Mouse (Mus musculus): Measurements from ENCODE around the gene A130010J15Rik.

The A130010J15Rik gene

DNA sequence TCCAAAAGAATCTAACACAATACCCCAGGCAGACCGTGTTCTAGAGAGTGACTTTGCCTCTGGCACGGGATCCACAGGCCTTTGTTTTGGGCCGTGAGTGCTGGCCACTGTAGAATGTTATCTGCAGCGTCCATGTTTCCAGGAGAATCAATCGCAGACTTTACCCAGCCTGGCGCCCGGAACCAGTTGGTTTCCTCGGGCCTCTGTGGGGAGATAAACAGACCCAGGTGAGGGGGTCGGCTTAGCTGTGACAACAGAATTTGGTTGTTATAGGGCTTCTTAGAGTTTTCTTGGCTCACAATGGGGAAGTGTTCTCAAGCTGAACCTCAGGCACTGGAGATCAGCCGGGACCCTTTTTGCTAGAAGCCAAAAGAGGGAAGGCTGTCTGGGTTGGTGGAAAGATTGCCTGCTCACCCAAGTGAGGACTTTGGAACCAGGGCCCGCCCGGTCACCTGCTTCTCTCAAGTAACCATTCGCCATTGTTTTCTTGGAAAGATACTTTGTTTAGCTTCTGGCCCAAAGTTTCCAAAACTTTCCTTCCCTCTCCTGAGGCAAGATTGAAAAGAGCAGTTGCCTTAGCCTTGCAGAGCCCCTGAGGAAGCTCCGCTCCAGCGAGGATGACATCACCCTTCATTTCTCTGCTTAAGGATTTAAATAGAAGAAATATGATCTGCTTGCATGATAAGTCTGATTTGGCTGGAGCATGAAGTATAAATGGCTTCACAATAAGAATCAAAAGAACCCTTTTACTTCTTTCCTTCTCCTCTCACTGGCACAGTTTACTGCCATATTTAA, 11.3 kb upstream of the A130010J15Rik start:
- DNase-seq (ENCODE audit: low read depth, low spot score), result no peak

- DNase-seq (ENCODE audit: low read depth, low spot score), result no peak
Observed at GRCm38 (mm10) chr1:193157111-193157492, 10.7 kb upstream of the A130010J15Rik start.

DNA sequence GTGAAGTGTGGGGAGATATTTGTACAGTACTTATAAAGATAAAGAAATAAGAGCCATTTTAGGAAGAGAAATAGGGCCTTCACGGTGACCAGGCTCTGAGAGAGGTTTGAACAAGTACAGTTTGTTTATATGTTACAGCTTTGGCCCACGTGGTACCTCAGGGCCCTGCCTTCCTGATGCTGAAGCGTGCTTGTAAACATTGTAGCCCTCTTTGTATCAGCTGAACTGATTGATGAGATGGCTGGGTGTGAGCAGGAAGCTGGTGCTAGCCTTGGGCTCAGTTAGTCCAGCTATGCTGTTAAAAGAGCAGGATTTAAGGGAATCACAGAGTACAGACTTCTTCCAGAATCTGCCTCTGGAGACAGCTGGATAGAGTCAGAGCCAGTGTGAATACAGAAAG, 8.7 kb upstream of the A130010J15Rik start:
- DNase-seq (ENCODE audit: low read depth, low spot score), result no peak

GRCm38 (mm10) chr1:193159613-193160012, 8.2 kb upstream of the A130010J15Rik start:
- DNase-seq (ENCODE audit: low read depth, low spot score), result no peak

GRCm38 (mm10) chr1:193160317-193161032, 7.4 kb upstream of the A130010J15Rik start:
- DNase-seq (ENCODE audit: low read depth, low spot score), result no peak

DNA sequence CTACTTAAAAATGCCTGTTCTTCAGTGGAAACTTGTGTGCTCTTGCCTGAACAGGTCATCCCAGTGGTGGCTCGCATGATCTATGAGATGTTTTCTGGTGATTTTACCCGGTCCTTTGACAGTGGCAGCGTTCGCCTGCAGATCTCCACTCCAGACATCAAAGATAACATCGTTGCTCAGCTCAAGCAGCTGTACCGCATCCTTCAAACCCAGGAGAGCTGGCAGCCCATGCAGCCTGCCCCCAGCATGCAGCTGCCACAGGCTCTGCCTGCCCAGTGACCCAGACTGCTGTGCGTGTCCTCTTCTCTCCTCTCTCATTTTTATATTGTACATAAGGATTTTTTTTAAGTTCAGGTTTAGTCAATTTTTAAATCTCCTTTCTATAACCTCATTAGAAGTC, 1.4 kb downstream of the A130010J15Rik start:
- DNase-seq (ENCODE audit: low read depth, low spot score), result no peak

GRCm38 (mm10) chr1:193169856-193170255, 2.0 kb downstream of the A130010J15Rik start:
- DNase-seq (ENCODE audit: low read depth, low spot score), result peak; percentile 35

DNA sequence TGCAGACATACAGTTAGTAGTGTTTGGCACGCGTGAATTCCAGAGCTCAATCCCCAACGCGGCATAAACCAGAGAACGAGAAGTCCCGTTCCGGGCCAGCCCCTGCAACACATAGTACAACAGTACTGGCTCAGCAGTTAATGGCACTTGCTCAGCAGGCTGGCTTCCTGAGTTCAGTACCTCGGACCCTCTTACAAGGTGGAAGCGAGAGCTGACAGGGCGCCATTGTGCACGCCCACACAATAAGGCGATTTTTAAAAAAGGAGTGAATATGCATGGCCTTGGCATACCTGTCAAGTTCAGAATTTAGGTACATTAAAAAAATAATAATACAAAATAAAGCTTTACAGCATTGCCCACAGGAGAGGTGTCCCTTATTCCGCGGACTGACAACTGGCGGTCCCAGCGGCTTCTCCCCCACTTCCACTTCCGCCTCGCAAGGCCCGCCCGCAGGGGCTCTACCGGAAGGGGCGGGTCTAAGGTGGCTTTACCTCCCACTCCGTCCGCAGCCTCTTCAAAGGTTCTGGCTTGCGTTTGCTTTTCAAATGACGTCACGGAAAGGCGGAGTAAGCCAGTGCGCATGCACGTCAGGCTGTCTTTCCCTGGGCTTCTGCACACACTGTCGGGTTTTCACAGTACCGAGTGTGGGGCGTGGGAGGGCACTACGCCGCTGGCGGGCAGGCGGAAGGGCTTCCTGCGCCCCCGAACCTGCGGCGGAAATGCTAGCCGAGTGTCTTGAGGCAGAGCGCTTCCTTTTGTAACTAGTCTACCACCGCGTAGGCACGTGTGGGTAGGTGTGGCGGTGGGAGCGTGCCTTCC, 5.4 kb downstream of the A130010J15Rik start:
- peak; percentile 99 for DNase-seq (ENCODE audit: low read depth, low spot score)

DNA sequence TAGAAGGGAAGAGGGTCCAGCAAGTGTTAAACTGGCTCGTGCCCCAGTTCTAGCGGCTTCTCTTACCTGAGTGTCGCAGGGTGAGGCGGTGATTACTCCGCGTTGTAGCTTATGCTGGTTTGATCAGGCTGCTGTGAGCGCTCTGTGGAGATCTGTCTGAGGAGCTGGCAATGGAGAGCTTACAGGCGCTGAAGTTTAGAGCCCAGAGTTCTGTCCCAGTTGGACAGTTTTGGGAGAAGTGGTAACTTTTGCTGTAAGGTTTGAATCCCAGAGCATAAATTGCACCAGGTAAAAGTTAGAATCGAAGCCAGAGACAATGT, 5.9 kb downstream of the A130010J15Rik start:
- no peak for DNase-seq (ENCODE audit: low read depth, low spot score)

DNA sequence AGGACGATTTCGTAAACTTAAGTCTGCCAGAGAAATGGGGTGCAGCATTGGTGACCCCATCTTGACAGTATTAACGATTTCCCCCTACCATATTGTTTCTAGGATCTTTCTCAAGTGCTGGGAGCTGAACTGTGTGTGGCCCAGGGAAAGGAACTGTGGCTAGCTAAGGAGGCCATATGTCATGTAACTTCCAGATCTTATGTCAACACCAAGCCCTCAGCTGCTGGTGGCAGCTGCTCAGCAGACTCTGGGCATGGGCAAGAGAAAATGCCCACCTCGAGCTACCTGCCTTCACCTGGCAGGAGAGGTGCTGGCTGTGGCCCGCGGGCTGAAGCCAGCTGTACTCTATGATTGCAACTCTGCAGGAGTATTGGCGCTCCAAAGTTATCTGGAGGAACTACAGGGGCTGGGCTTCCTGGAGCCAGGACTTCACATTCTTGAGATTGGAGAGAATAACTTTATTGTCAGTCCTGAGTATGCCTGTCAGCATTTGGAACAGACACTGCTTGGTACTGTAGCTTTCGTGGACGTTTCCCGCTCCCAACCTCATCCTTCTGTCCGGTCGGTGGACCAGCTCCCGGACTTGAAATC, 6.4 kb downstream of the A130010J15Rik start:
- DNase-seq (ENCODE audit: low read depth, low spot score), result no peak

DNA sequence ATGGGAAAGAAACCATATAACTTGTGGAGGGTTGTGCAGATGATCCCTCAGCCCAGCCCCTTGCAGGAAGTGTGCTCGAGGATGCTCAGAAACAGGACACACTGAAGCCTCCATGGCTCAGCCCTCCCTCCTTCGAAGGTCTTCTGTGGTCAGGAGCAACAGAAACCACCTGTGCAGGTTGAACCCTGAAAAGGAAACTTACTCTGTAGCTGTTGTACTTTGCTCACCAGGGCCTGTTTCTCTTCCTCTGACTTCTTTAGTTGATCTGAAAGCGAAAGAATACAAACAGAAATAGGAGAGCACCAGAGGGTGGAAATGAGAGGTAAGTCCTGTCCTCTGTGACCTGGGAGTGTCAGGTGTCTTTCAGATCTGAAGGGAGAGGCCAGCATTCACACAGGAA, 13.3 kb downstream of the A130010J15Rik start:
- no peak for DNase-seq (ENCODE audit: low read depth, low spot score)

DNA sequence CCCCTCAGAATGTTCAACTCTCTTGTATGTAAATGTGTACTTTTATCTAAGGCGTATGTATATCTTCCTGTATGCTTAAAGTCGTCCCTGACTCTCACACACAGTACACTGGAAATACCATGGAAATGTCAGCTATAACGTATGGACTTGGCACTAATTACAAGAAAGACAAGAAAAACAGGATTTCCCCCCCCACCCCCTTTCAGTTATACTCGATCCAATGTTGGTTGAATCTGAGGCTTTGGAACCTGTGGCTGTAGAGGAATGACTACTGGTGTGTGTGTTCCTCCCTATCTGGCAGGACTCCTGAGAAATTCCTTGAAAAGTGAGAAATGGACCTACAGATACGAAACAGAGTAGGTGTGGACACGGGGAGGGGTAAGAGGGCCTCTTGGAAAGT, 20.4 kb downstream of the A130010J15Rik start:
- no peak for DNase-seq (ENCODE audit: low read depth, low spot score)

DNA sequence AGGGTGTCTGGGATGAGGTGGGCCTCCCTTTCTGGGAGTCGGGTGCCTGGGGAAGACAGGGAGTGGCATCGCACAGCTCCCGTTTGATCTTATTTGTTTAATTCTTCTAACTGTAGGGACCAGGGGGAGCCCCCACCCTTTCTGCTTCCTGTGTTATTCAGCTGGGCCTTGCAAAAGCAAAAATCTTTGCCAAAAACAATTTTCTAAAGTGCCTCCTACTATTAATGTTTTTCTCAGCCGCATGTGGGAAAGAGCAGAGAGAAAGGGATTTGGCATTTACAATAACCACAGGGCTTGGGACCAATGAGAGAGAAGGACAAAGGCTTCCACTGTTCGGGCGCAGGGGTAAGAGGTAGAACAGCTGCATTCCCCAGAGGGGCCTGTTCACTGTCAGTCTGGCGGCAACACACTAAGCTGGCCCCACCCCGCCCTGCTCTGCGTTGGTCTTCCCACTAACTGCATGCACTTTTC, 21.3 kb downstream of the A130010J15Rik start:
- DNase-seq (ENCODE audit: low read depth, low spot score), result peak; percentile 35

DNA sequence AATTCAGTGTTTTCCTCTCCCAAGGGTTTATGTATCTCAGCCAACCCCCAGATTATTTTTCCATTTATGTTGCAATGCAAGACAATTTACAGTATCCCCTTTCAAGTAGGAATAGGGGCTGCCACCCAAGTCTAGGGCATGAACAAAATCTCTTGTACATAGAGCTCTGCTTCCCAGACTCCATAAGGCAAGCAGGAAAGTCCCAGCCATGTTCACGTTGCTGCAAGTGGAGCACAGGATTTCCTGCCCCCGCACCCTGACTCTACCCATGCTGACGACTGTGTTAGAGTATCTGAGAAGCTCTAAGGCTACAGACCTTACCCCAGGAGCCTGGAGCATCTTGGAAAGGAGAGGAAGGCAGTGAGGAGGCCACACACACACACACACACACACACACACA, 21.9 kb downstream of the A130010J15Rik start:
- DNase-seq (ENCODE audit: low read depth, low spot score), result no peak

DNA sequence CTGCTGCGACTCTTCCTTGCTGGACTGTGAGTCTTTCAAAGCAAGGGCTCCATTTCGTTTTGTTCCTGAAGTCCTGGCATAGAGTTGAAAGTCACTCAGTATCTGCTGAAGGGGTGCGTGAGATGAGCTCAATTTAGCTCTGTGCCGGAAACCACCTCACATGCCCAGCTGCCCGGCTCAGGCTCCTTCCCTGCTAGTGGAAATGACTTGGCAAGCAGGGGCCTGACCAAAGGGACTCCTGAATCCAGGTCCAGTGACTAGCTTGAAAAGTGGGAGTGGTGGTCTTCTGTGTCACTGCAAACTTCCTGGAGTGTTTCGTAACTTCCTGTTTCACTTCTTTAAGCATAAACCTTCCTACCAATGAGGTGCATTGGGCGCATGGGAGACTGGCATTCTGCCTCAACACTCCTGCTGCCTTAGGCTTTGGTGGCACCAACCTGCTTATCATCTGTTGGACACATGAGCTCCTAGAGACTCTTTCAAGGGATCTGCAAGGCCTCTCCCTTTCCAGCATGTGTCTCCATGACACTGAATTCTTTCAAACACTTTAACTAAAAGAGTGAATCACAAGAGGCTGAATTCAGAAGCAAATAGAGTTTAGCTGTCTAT, 23.9 kb downstream of the A130010J15Rik start:
- no peak for DNase-seq (ENCODE audit: low read depth, low spot score)

GRCm38 (mm10) chr1:193194416-193195140, 26.7 kb downstream of the A130010J15Rik start:
- DNase-seq (ENCODE audit: low read depth, low spot score), result no peak

DNA sequence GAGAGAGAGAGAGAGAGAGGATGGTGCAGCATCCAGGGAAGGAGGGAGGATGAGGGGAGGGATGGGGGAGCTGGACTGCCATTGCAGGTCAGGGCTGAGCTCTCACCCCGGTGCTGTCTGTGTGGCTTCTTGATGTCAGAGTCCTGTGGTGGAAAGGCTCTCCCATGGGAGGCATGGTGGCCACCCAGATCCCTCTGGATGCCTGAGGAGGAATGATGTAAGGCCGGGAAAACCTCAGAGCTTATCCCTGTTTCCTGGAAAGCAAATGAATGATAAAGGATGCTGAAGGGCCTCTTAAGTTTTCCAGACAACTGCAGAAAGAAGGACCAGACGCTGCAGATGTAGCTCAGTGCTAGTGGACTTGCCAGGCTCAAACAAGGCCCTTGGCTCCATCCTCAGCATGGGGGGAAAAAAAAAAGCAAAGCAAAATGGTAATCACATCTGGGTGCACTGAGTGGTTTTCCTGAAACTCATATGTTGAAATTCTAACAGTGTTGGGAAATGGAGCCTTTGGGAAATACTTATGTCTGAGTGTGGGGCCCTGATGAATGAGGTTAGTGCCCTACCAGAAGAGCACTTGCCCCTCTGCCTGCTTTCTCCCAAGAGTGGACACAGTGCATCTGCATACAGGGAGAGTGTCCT, 27.4 kb downstream of the A130010J15Rik start:
- no peak for DNase-seq (ENCODE audit: low read depth, low spot score)

GRCm38 (mm10) chr1:193197494-193198205, 29.8 kb downstream of the A130010J15Rik start:
- DNase-seq (ENCODE audit: low read depth, low spot score), result no peak

DNA sequence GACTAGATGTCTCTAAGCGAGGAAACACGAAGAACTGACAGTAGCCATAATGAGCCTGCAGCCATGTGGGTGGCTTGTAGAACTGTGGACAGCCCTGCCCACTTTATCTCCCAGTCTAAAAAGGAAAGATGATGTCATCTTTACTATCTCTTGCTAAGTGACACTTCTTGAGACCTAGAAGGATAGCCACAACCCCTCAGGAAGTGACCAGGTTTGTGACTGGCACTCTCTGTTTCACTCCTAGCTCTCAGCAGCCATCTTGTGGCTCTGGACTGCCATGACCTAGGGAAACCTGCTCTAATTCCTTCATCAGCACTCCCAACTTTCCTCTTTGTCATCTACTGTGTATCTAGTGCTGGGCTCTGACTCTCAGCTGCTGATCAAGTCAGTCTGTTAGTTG, 30.5 kb downstream of the A130010J15Rik start:
- DNase-seq (ENCODE audit: low read depth, low spot score), result no peak

Data from telencephalon, adult 2 months (tissue).